Mouse (Mus musculus) heart, adult 2 months (tissue): Measurements from ENCODE around the gene Gm37419.

Source experiments
- CTCF ChIP-seq: fragments of 200-600 bp; IDR thresholded peaks from 2 replicates; pipeline ENCODE4 v1.8.1; 2022; ENCODE audit warnings: antibody characterized with exemption, mild to moderate bottlenecking, moderate library complexity
- EP300 ChIP-seq: fragments of 200-500 bp; IDR thresholded peaks from 2 replicates; pipeline ENCODE4 v1.6.1; 2011; ENCODE audit warnings: low read depth, low read length, control low read depth; ENCODE audit not compliant: insufficient read depth
- POLR2A ChIP-seq: fragments of 200-500 bp; IDR thresholded peaks from 2 replicates; pipeline ENCODE4 v1.6.1; 2011; ENCODE audit warnings: mild to moderate bottlenecking, low read depth, low read length, control low read depth; ENCODE audit not compliant: insufficient read depth

GRCm38 (mm10) chr16:24022605-24023004 is 34.3 kb downstream of the Gm37419 start:
- no peak for TF ChIP-seq CTCF
- TF ChIP-seq POLR2A: no peak
- no peak for TF ChIP-seq EP300
